Mouse (Mus musculus) myocyte (in vitro differentiated cells): Measurements from ENCODE around the gene Gm5565.

ENCODE experiments used
- CEBPB ChIP-seq: IDR thresholded peaks from 2 replicates; pipeline ENCODE4 v1.6.1; 2011; ENCODE audit warnings: mild to moderate bottlenecking, moderate library complexity; ENCODE audit not compliant: poor library complexity, insufficient read depth, severe bottlenecking
- E2F4 ChIP-seq: IDR thresholded peaks from one replicate; pipeline ENCODE4 v1.6.1; 2011; ENCODE audit warnings: mild to moderate bottlenecking, control low read depth, moderate library complexity; ENCODE audit not compliant: insufficient read depth
- MAX ChIP-seq: IDR thresholded peaks from one replicate; pipeline ENCODE4 v1.6.1; 2011; ENCODE audit warnings: low read depth, mild to moderate bottlenecking, control low read depth
- MYOD1 ChIP-seq, 3 experiments: IDR thresholded peaks; one replicate each; pipeline ENCODE4 v1.6.1; 2011; ENCODE audit warnings: control low read depth in 2 of 3, low read depth in 2 of 3, mild to moderate bottlenecking in 2 of 3, moderate library complexity in 1 of 3; ENCODE audit not compliant: insufficient read length in 2 of 3, control insufficient read depth in 1 of 3
- MYOG ChIP-seq, 3 experiments: IDR thresholded peaks; one replicate each; pipeline ENCODE4 v1.6.1; 2011; ENCODE audit warnings: control low read depth in 2 of 3, low read depth in 2 of 3, mild to moderate bottlenecking in 2 of 3; ENCODE audit not compliant: insufficient read length in 2 of 3, control insufficient read depth in 1 of 3, insufficient read depth in 1 of 3
- POLR2A ChIP-seq: IDR thresholded peaks from one replicate; pipeline ENCODE4 v1.6.1; 2011; ENCODE audit warnings: low read depth, mild to moderate bottlenecking, control low read depth, moderate library complexity; ENCODE audit not compliant: insufficient read length
- POLR2AphosphoS2 ChIP-seq: IDR thresholded peaks from one replicate; pipeline ENCODE4 v1.6.1; 2011; ENCODE audit warnings: low read depth, control low read depth; ENCODE audit not compliant: insufficient read length
- REST ChIP-seq: IDR thresholded peaks from one replicate; pipeline ENCODE4 v1.6.1; 2011; ENCODE audit warnings: mild to moderate bottlenecking, control low read depth, moderate library complexity; ENCODE audit not compliant: insufficient read depth, insufficient read length
- TCF12 ChIP-seq: IDR thresholded peaks from one replicate; pipeline ENCODE4 v1.6.1; 2011; ENCODE audit warnings: mild to moderate bottlenecking, control low read depth; ENCODE audit not compliant: poor library complexity, insufficient read depth, severe bottlenecking
- TCF3 ChIP-seq: IDR thresholded peaks from one replicate; pipeline ENCODE4 v1.6.1; 2011; ENCODE audit warnings: low read depth, control low read depth; ENCODE audit not compliant: insufficient read length
- USF1 ChIP-seq: IDR thresholded peaks from one replicate; pipeline ENCODE4 v1.6.1; 2011; ENCODE audit warnings: low read depth, mild to moderate bottlenecking, control low read depth, moderate library complexity

DNA sequence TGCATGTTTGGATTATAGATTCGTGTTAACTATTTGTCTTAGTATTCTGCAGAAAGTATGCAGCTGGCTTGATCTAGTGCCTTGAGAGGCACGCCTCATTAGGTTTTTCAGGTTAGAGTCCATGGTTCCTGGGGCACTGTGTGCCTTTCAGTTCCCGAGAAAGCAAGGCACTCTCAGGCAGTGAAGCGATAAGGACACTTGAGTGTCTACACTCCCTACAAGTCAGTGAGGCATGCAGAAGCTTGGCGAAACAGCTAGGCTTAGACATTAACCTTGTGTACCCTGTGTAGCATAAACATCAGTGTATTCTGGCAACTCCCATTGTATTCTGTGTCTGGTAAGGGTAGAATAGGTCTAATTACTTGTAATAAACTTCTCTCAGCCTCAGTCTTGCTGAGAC is 45.2 kb upstream of the Gm5565 start:
- TF ChIP-seq MAX (no peak), POLR2A (no peak), REST (no peak), POLR2AphosphoS2 (no peak), MYOD1 (IDR thresholded peaks at IDR 0.05; ENCODE audit: control insufficient read depth in 1 of 3, insufficient read length in 2 of 3, low read depth in 2 of 3) (no peak), CEBPB (no peak), TCF3 (no peak), MYOG (IDR thresholded peaks at IDR 0.05; ENCODE audit: control insufficient read depth in 1 of 3, insufficient read depth in 1 of 3, insufficient read length in 2 of 3, low read depth in 2 of 3) (no peak), TCF12 (no peak), USF1 (no peak), E2F4 (no peak)
